Mouse (Mus musculus) midbrain, embryonic 11.5 days (tissue): ENCODE results near the gene Fsd1. TPM values are rescaled to one million over a fixed set of nuclear protein-coding genes. Genes with fewer than 3 reads are reported as not detected.

ENCODE experiments used
- ATAC-seq: fragments of 200-750 bp; cut with Nextera tagmentation; 2 replicates; pipeline ENCODE4 v1.8.0; 2017; ENCODE audit warnings: moderate TSS enrichment, moderate library complexity; ENCODE audit not compliant: low FRiP score
- DNase-seq: peaks from one replicate; pipeline ENCODE4 v3.0.0; 2015; ENCODE audit warnings: low spot score; ENCODE audit errors: missing footprints
- H3K27ac ChIP-seq: fragments of 300-500 bp; sonication (generic); 2 replicates; pipeline ENCODE4 v1.5.1; 2014; ENCODE audit warnings: low read depth, low read length
- H3K27me3 ChIP-seq: fragments of 300-500 bp; sonication (generic); 2 replicates; pipeline ENCODE4 v1.6.1; 2014; ENCODE audit warnings: mild to moderate bottlenecking, low read length, moderate library complexity, mixed read lengths; ENCODE audit not compliant: control insufficient read depth, insufficient read depth
- H3K36me3 ChIP-seq: fragments of 300-500 bp; sonication (generic); 2 replicates; pipeline ENCODE4 v1.6.1; 2014; ENCODE audit warnings: mild to moderate bottlenecking, low read length, moderate library complexity, mixed read lengths; ENCODE audit not compliant: control insufficient read depth, insufficient read depth
- H3K4me1 ChIP-seq: fragments of 300-500 bp; sonication (generic); 2 replicates; pipeline ENCODE4 v1.6.1; 2014; ENCODE audit warnings: low read length; ENCODE audit not compliant: control insufficient read depth, insufficient read depth
- H3K4me2 ChIP-seq: fragments of 300-500 bp; sonication (generic); 2 replicates; pipeline ENCODE4 v1.6.1; 2014; ENCODE audit warnings: mild to moderate bottlenecking, moderate library complexity
- H3K4me3 ChIP-seq: fragments of 300-500 bp; sonication (generic); 2 replicates; pipeline ENCODE4 v1.5.1; 2014; ENCODE audit warnings: low read depth, low read length
- H3K9ac ChIP-seq: fragments of 300-500 bp; sonication (generic); 2 replicates; pipeline ENCODE4 v1.6.1; 2014; ENCODE audit warnings: low read length
- H3K9me3 ChIP-seq: fragments of 300-500 bp; sonication (generic); 2 replicates; pipeline ENCODE4 v1.6.1; 2016; ENCODE audit warnings: low read length; ENCODE audit not compliant: control insufficient read depth
- WGBS: fragments of 180-500 bp; shearing (Covaris S2); extraction: QIAGEN DNeasy Blood & Tissue Kit; methylation state at CpG from one replicate; pipeline ENCODE4 v1.1.7; 2014; 5-methylcytosine and 5-hydroxymethylcytosine counted together
- polyA plus RNA-seq: library from polyadenylated mRNA; unstranded; fragments of >200 nt; fragmentation: Nextera tagmentation; extraction: Ambion mirVana; gene quantifications from 2 replicates; pipeline ENCODE4 v1.2.1, GENCODE M21; 2014

Gene Fsd1
- polyA plus RNA-seq, 1 experiment from 2014 or later, result 61.2 TPM

GRCm38 (mm10) chr17:55952447-55953027, 33.8 kb upstream of the Fsd1 start, which contains the start of gene Ebi3:
Ebi3 (plus strand) TSS chr17:55952640.
- no peaks in the 10 kb centered on the region for H3K36me3 ChIP-seq
- no peak for DNase-seq
- no peak within 1 kb of the TSS for H3K9ac ChIP-seq
- no peak within 1 kb of the TSS for H3K4me2 ChIP-seq
- H3K27me3 ChIP-seq, result no peaks in the 10 kb centered on the region
- no peak within 1 kb of the TSS for H3K4me3 ChIP-seq
- no peak within 1 kb of the TSS for H3K27ac ChIP-seq
- 74% methylated on average over 6 of the region's 6 CpGs for WGBS
- ATAC-seq, result no peak
- H3K4me1 ChIP-seq, result peaks cover 10% of the 10 kb centered on the region
- no peaks in the 10 kb centered on the region for H3K9me3 ChIP-seq

GRCm38 (mm10) chr17:55953751-55954150, 32.6 kb upstream of the Fsd1 start:
- Histone ChIP-seq H3K27ac (no peak overlapping the region), H3K27me3 (no peaks in the 10 kb centered on the region), H3K4me2 (no peak overlapping the region), H3K4me3 (no peak overlapping the region), H3K4me1 (peaks cover 15% of the 10 kb centered on the region), H3K9ac (no peak overlapping the region), H3K36me3 (no peaks in the 10 kb centered on the region), H3K9me3 (no peaks in the 10 kb centered on the region)
- no peak for ATAC-seq
- 78% methylated on average over 6 of the region's 6 CpGs for WGBS
- no peak for DNase-seq

GRCm38 (mm10) chr17:55954229-55954628, 32.1 kb upstream of the Fsd1 start:
- Histone ChIP-seq H3K4me3 (no peak overlapping the region), H3K9me3 (no peaks in the 10 kb centered on the region), H3K27ac (no peak overlapping the region), H3K4me1 (peaks cover 15% of the 10 kb centered on the region), H3K36me3 (no peaks in the 10 kb centered on the region), H3K9ac (no peak overlapping the region), H3K4me2 (no peak overlapping the region), H3K27me3 (no peaks in the 10 kb centered on the region)
- DNase-seq (no peak), ATAC-seq (no peak)
- WGBS, result 41% methylated on average over 16 of the region's 16 CpGs

GRCm38 (mm10) chr17:55956129-55956528, 30.2 kb upstream of the Fsd1 start:
- Histone ChIP-seq H3K36me3 (no peaks in the 10 kb centered on the region), H3K9me3 (no peaks in the 10 kb centered on the region), H3K9ac (peak overlapping the region; percentile 52), H3K4me2 (peak overlapping the region; percentile 68), H3K4me3 (peak overlapping the region; percentile 43), H3K27ac (no peak overlapping the region), H3K27me3 (no peaks in the 10 kb centered on the region), H3K4me1 (peaks cover 18% of the 10 kb centered on the region)
- peak; percentile 93 for DNase-seq
- WGBS, result under 1% methylated on average over 26 of the region's 26 CpGs
- ATAC-seq, result peak; percentile 29

- WGBS, result 28% methylated on average over 6 of the region's 6 CpGs
- peak overlapping the region; percentile 43 for H3K4me3 ChIP-seq
- peaks cover 18% of the 10 kb centered on the region for H3K4me1 ChIP-seq
- DNase-seq (peak; percentile 89), ATAC-seq (no peak)
- no peak overlapping the region for H3K27ac ChIP-seq
- H3K9me3 ChIP-seq, result no peaks in the 10 kb centered on the region
- no peaks in the 10 kb centered on the region for H3K36me3 ChIP-seq
- no peaks in the 10 kb centered on the region for H3K27me3 ChIP-seq
- peak overlapping the region; percentile 68 for H3K4me2 ChIP-seq
- H3K9ac ChIP-seq, result peak overlapping the region; percentile 52; the same call in 1 of the 2 replicates
Observed at GRCm38 (mm10) chr17:55956591-55956990, 29.7 kb upstream of the Fsd1 start.

GRCm38 (mm10) chr17:55957168-55957567, 29.1 kb upstream of the Fsd1 start:
- peaks cover 18% of the 10 kb centered on the region for H3K4me1 ChIP-seq
- no peak overlapping the region for H3K4me3 ChIP-seq
- no peaks in the 10 kb centered on the region for H3K27me3 ChIP-seq
- ATAC-seq (peak; percentile 56), DNase-seq (peak; percentile 97)
- no peaks in the 10 kb centered on the region for H3K36me3 ChIP-seq
- WGBS, result 14% methylated on average over 9 of the region's 9 CpGs
- no peaks in the 10 kb centered on the region for H3K9me3 ChIP-seq
- peak overlapping the region; percentile 36; the same call in 1 of the 2 replicates for H3K9ac ChIP-seq
- H3K27ac ChIP-seq, result no peak overlapping the region
- peak overlapping the region; percentile 68 for H3K4me2 ChIP-seq

GRCm38 (mm10) chr17:55957726-55958583, 28.4 kb upstream of the Fsd1 start:
- no peak for ATAC-seq

GRCm38 (mm10) chr17:55958584-55958886, 27.8 kb upstream of the Fsd1 start:
- peak overlapping the region; percentile 76 for H3K9ac ChIP-seq
- no peaks in the 10 kb centered on the region for H3K27me3 ChIP-seq
- H3K27ac ChIP-seq, result peak overlapping the region; percentile 92
- H3K4me3 ChIP-seq, result peak overlapping the region; percentile 56
- WGBS, result 22% methylated on average over 2 of the region's 2 CpGs
- ATAC-seq (no peak), DNase-seq (no peak)
- peak overlapping the region; percentile 74 for H3K4me2 ChIP-seq
- no peaks in the 10 kb centered on the region for H3K36me3 ChIP-seq
- H3K4me1 ChIP-seq, result peaks cover 18% of the 10 kb centered on the region
- no peaks in the 10 kb centered on the region for H3K9me3 ChIP-seq

More at GRCm38 (mm10) chr17:55957726-55958583, 28.4 kb upstream of the Fsd1 start:
- Histone ChIP-seq H3K27ac (no peak overlapping the region; the same call in 1 of the 2 replicates), H3K4me2 (peak overlapping the region; percentile 74), H3K9ac (peak overlapping the region; percentile 76), H3K4me1 (peaks cover 18% of the 10 kb centered on the region), H3K9me3 (no peaks in the 10 kb centered on the region), H3K27me3 (no peaks in the 10 kb centered on the region), H3K4me3 (peak overlapping the region; percentile 56), H3K36me3 (no peaks in the 10 kb centered on the region)
- DNase-seq, result no peak
- WGBS, result 82% methylated on average over 13 of the region's 13 CpGs
